ENCODE assay signal across 15 mouse cellular contexts in the genomic region with DNA sequence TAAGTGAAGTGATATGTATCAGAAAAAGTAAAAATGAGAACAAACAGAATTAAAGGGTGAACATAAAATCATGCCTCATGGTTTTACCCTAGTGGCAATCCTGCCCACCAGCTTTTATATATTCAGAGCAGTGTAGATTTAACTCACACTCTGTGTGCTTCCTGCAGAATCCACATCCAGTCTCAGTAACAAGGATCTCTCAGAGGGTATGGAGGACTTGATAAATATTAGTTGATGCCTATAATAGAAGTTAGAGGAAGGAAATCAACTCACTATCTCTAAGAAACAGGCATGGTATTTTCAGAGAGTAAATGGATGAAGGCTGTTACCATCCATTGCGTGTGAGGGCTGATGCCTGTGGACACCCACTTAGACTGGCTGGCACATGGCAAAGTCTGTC.
"Had no signal": no experiment of that assay in that cellular context is flagged by ENCODE, and none has a peak within 500 bp of the region (broad histone marks: within the 10 kb centered on the region; RNA-seq: fewer than 3 reads in every experiment).

No protein-coding gene starts in this region.

- H3K9me3 ChIP-seq: limb, embryonic 12.5 days; neural tube, embryonic 15.5 days had no signal

- ATAC-seq: lung, postnatal 0 days had no signal

- H3K9ac ChIP-seq: limb, embryonic 12.5 days; liver, embryonic 14.5 days; neural tube, embryonic 15.5 days had no signal

- H3K4me3 ChIP-seq: limb, embryonic 12.5 days; myocyte; neural tube, embryonic 15.5 days had no signal

- H3K4me1 ChIP-seq: limb, embryonic 12.5 days had no signal

- H3K27me3 ChIP-seq: limb, embryonic 12.5 days; neural tube, embryonic 15.5 days had no signal

- H3K27ac ChIP-seq: kidney, postnatal 0 days; limb, embryonic 12.5 days; liver, embryonic 14.5 days; neural tube, embryonic 15.5 days had no signal

- DNase-seq: kidney, adult 11 months; kidney, adult 9 months; kidney, postnatal 36 days; liver; lung, adult 2 months; lung, postnatal 36 days; right cerebral cortex, adult 18-20 months; right cerebral cortex, postnatal 25 days; thymus, postnatal 36 days had no signal

- H3K36me3 ChIP-seq: limb, embryonic 12.5 days; neural tube, embryonic 15.5 days had no signal

- H3K4me2 ChIP-seq: limb, embryonic 12.5 days; neural tube, embryonic 15.5 days had no signal
